Mouse (Mus musculus): ENCODE data around the gene Hcn3.

DNA sequence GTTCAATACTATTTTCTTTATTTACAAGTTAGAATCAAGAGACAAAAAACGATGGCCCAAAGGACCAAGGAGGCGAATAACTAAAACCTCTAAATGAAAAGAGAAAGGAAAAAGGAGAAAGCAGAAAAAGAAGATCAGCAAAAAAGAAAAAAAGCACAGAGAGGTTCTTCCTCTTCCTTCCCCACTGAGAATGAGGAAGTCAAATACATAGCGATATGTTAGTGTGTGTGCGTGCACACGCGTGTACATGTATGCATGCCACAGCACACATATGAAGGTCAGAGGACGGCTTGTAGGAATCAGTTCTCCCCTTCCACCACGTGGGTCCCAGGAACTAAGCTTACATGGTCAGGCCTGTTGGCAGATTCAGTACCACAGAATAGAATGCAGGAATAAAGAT lies 3.0 kb downstream of the Hcn3 start:
- no peak for TF ChIP-seq USF1 (IDR thresholded peaks at IDR 0.05; ENCODE audit: low read depth)
- no peak for TF ChIP-seq REST (IDR thresholded peaks at IDR 0.05; ENCODE audit: insufficient read depth, insufficient read length)
- no peak for TF ChIP-seq TCF12 (IDR thresholded peaks at IDR 0.05; ENCODE audit: insufficient read depth, poor library complexity, severe bottlenecking)
- TF ChIP-seq TCF3 (IDR thresholded peaks at IDR 0.05; ENCODE audit: insufficient read length, low read depth): no peak
- TF ChIP-seq POLR2A (IDR thresholded peaks at IDR 0.05; ENCODE audit: insufficient read length, low read depth): no peak
- TF ChIP-seq MAX (IDR thresholded peaks at IDR 0.05; ENCODE audit: low read depth): no peak
